Mouse (Mus musculus): ENCODE measurements around the gene Iqca.

The Iqca gene

GRCm38 (mm10) chr1:90060599-90060998 lies 92.6 kb downstream of the Iqca start:
- in situ Hi-C loops (cut with MboI, MseI), result loop anchor here (5.0 kb wide), 1 partner anchor 532 kb away; no protein-coding TSS in a partner anchor

- in situ Hi-C loops (cut with MboI, MseI), result loop anchor here (5.0 kb wide), 1 partner anchor 532 kb away; no protein-coding TSS in a partner anchor
Measured at GRCm38 (mm10) chr1:90060054-90060453, 93.1 kb downstream of the Iqca start.

GRCm38 (mm10) chr1:90054991-90055390 lies 98.2 kb downstream of the Iqca start:
- in situ Hi-C loops (cut with MboI, MseI), result no loop called here

GRCm38 (mm10) chr1:90051347-90051746 lies 101.9 kb downstream of the Iqca start:
- in situ Hi-C loops (cut with MboI, MseI), result no loop called here

- in situ Hi-C loops (cut with MboI, MseI), result no loop called here
Measured at GRCm38 (mm10) chr1:90050046-90050739, 103.0 kb downstream of the Iqca start.

GRCm38 (mm10) chr1:90028305-90028704 lies 124.9 kb downstream of the Iqca start:
- in situ Hi-C loops (cut with MboI, MseI), result no loop called here

GRCm38 (mm10) chr1:90026945-90027344 lies 126.3 kb downstream of the Iqca start:
- in situ Hi-C loops (cut with MboI, MseI), result no loop called here

GRCm38 (mm10) chr1:90020336-90020735 lies 132.9 kb downstream of the Iqca start:
- in situ Hi-C loops (cut with MboI, MseI), result no loop called here

GRCm38 (mm10) chr1:90018071-90018470 lies 135.1 kb downstream of the Iqca start:
- in situ Hi-C loops (cut with MboI, MseI), result no loop called here

GRCm38 (mm10) chr1:90014446-90014845 lies 138.8 kb downstream of the Iqca start, which contains the start of gene Asb18:
Gene Asb18 (minus strand): TSS chr1:90014666.
- in situ Hi-C loops (cut with MboI, MseI), result no loop called here

GRCm38 (mm10) chr1:90013273-90013672 lies 139.9 kb downstream of the Iqca start:
- in situ Hi-C loops (cut with MboI, MseI), result no loop called here

- in situ Hi-C loops (cut with MboI, MseI), result no loop called here
Measured at GRCm38 (mm10) chr1:90012850-90013249, 140.4 kb downstream of the Iqca start.

GRCm38 (mm10) chr1:90012168-90012567 lies 141.0 kb downstream of the Iqca start:
- in situ Hi-C loops (cut with MboI, MseI), result no loop called here

- in situ Hi-C loops (cut with MboI, MseI), result no loop called here
Measured at GRCm38 (mm10) chr1:90010077-90010476, 143.1 kb downstream of the Iqca start.

GRCm38 (mm10) chr1:90009188-90009587 lies 144.0 kb downstream of the Iqca start:
- in situ Hi-C loops (cut with MboI, MseI), result no loop called here

GRCm38 (mm10) chr1:90006666-90007065 lies 146.5 kb downstream of the Iqca start:
- in situ Hi-C loops (cut with MboI, MseI), result no loop called here

GRCm38 (mm10) chr1:90000981-90001380 lies 152.2 kb downstream of the Iqca start:
- in situ Hi-C loops (cut with MboI, MseI), result no loop called here

GRCm38 (mm10) chr1:89999858-90000257 lies 153.3 kb downstream of the Iqca start:
- in situ Hi-C loops (cut with MboI, MseI), result no loop called here

GRCm38 (mm10) chr1:89998696-89999095 lies 154.5 kb downstream of the Iqca start:
- in situ Hi-C loops (cut with MboI, MseI), result no loop called here

- in situ Hi-C loops (cut with MboI, MseI), result no loop called here
Measured at GRCm38 (mm10) chr1:89998076-89998475, 155.1 kb downstream of the Iqca start.

GRCm38 (mm10) chr1:89992256-89992655 lies 160.9 kb downstream of the Iqca start:
- in situ Hi-C loops (cut with MboI, MseI), result no loop called here
